Mouse (Mus musculus): ENCODE results near the gene 2510009E07Rik. TPM values are rescaled to one million over a fixed set of nuclear protein-coding genes. Genes with fewer than 3 reads are reported as not detected.

Gene 2510009E07Rik
- total and polyA plus RNA-seq, 3 experiments: not detected

DNA sequence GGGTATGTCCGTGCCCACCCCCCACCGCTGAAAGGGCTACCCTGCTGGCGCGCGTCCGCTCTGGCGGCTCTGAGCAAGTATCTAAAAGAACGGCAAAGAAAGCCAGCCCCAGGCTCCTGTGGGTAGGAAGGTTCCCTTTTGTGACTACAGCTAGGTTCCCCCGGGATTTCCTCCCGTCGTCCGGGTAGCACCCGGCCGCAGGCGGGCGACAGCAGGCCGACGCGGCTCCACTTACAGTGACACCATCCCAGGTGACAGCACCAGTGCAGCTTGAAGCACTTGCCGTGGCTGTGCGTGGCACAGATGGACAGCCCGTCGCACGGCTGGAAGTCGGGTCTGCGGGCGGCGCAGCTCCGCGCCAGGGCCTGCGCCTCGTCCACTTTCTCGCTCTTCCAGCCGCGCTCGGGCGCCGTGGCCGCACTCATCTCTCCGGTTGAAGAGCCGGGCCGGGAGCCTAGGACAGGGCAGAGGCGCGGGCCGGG, 443 bp downstream of the 2510009E07Rik start:
- no peak overlapping the region for H3K9ac ChIP-seq (ENCODE audit: insufficient read depth, low read depth)
- in situ Hi-C loops (cut with MboI; ENCODE audit: low pct_ligation_motif_present, low pct_unique_long_range_greater_than_20kb, low sequenced_read_pairs): no loop called here
- TF ChIP-seq CTCF (conservative IDR thresholded peaks at IDR 0.05 in 1 of 2, IDR thresholded peaks at IDR 0.05 in 1 of 2; ENCODE audit: low read depth in 2 of 2, low read length in 2 of 2): no peak
- no peaks in the 10 kb centered on the region for H3K27me3 ChIP-seq (replicated peaks)
- no peak overlapping the region for H3K4me2 ChIP-seq (ENCODE audit: insufficient read depth, low read depth, poor library complexity, severe bottlenecking)
- H3K36me3 ChIP-seq (replicated peaks in 1 of 2; ENCODE audit: control insufficient read depth in 1 of 2, insufficient read depth in 1 of 2, low read length in 1 of 2): no peaks in the 10 kb centered on the region
- peaks cover 6 to 18% of the 10 kb centered on the region in 2 experiments; a peak in 3 of 4 replicates for H3K4me1 ChIP-seq (ENCODE audit: control insufficient read depth in 1 of 2, insufficient read depth in 2 of 2)
- DNase-seq (ENCODE audit: extremely low read depth): peak; percentile 58
- peak overlapping the region in 1 of 3 experiments; percentile 2 for H3K4me3 ChIP-seq (replicated peaks in 1 of 3; ENCODE audit: low read depth in 2 of 3, low read length in 2 of 3, poor library complexity in 1 of 3)
- no peak overlapping the region for H3K27ac ChIP-seq (ENCODE audit: insufficient read depth, low read depth)
- H3K79me2 ChIP-seq (replicated peaks; ENCODE audit: control insufficient read depth, extremely low read depth, insufficient read depth, poor library complexity, severe bottlenecking): no peaks in the 10 kb centered on the region
- H3K9me3 ChIP-seq (replicated peaks; ENCODE audit: low read length): peaks cover 9% of the 10 kb centered on the region
- dilution Hi-C loops (cut with MboI; ENCODE audit: extremely low pct_ligation_motif_present, extremely low pct_unique_long_range_greater_than_20kb, low sequenced_read_pairs): no loop called here

DNA sequence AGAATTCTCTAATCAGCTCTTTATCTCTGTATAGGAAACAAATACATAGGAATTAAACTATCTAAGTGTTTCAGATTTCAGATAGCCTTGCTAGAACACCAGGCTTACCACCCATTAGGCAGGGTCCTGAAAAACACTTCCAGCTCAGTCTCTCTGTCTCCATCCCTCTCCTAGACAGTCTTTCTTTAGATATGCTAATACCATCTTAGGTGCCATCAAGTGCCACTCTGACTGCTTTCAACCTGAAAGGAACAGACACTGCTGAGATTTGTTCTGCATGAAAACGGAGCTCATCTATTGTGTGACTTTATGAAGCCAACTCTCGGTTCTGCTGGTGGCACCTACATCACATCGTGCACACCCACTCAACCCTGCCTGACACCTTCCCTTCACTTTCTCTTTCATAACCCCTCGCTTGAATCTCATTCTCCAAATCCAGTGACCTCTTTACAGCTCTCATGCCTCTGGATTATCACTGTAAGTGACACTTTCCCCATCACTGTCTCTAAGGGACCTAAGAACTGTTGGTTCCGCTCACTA, 4.2 kb downstream of the 2510009E07Rik start:
- TF ChIP-seq POLR2A (IDR thresholded peaks at IDR 0.05; ENCODE audit: low read depth, low read length) (no peak), MEF2A (IDR thresholded peaks at IDR 0.05; ENCODE audit: borderline replicate concordance, low read depth, low read length) (no peak), MXI1 (IDR thresholded peaks at IDR 0.05; ENCODE audit: low read depth, low read length) (no peak), SIN3A (IDR thresholded peaks at IDR 0.05; ENCODE audit: low read length) (no peak)
- H3K36me3 ChIP-seq (replicated peaks in 1 of 2; ENCODE audit: control insufficient read depth in 1 of 2, insufficient read depth in 1 of 2, low read length in 1 of 2): no peaks in the 10 kb centered on the region
- H3K4me3 ChIP-seq (replicated peaks in 1 of 3; ENCODE audit: low read depth in 2 of 3, low read length in 2 of 3, poor library complexity in 1 of 3): peak overlapping the region in 1 of 3 experiments; percentile 13
- no peak for DNase-seq (ENCODE audit: extremely low read depth)
- in situ Hi-C loops (cut with MboI; ENCODE audit: low pct_ligation_motif_present, low pct_unique_long_range_greater_than_20kb, low sequenced_read_pairs): no loop called here
- no peak overlapping the region for H3K27ac ChIP-seq (ENCODE audit: insufficient read depth, low read depth)
- no peaks in the 10 kb centered on the region for H3K27me3 ChIP-seq (replicated peaks)
- H3K9me3 ChIP-seq (replicated peaks; ENCODE audit: low read length): peaks cover 9% of the 10 kb centered on the region
- peaks cover 7 to 11% of the 10 kb centered on the region in 2 experiments; a peak in 3 of 4 replicates for H3K4me1 ChIP-seq (ENCODE audit: control insufficient read depth in 1 of 2, insufficient read depth in 2 of 2)
- no peak overlapping the region for H3K9ac ChIP-seq (ENCODE audit: insufficient read depth, low read depth)
- peak overlapping the region; percentile 33; the same call in 1 of the 2 replicates for H3K4me2 ChIP-seq (ENCODE audit: insufficient read depth, low read depth, poor library complexity, severe bottlenecking)
- dilution Hi-C loops (cut with MboI; ENCODE audit: extremely low pct_ligation_motif_present, extremely low pct_unique_long_range_greater_than_20kb, low sequenced_read_pairs): no loop called here
- H3K79me2 ChIP-seq (replicated peaks; ENCODE audit: control insufficient read depth, extremely low read depth, insufficient read depth, poor library complexity, severe bottlenecking): no peaks in the 10 kb centered on the region

GRCm38 (mm10) chr16:21689141-21689540, 5.3 kb downstream of the 2510009E07Rik start:
- no peak for DNase-seq (ENCODE audit: extremely low read depth)
- Histone ChIP-seq H3K4me2 (ENCODE audit: insufficient read depth, low read depth, poor library complexity, severe bottlenecking) (no peak overlapping the region), H3K27ac (ENCODE audit: insufficient read depth, low read depth) (no peak overlapping the region), H3K36me3 (replicated peaks in 1 of 2; ENCODE audit: control insufficient read depth in 1 of 2, insufficient read depth in 1 of 2, low read length in 1 of 2) (no peaks in the 10 kb centered on the region), H3K79me2 (replicated peaks; ENCODE audit: control insufficient read depth, extremely low read depth, insufficient read depth, poor library complexity, severe bottlenecking) (no peaks in the 10 kb centered on the region), H3K4me1 (ENCODE audit: control insufficient read depth in 1 of 2, insufficient read depth in 2 of 2) (peaks cover 7 to 11% of the 10 kb centered on the region in 2 experiments; a peak in 3 of 4 replicates), H3K9me3 (replicated peaks; ENCODE audit: low read length) (peaks cover 2% of the 10 kb centered on the region), H3K4me3 (replicated peaks in 1 of 3; ENCODE audit: low read depth in 2 of 3, low read length in 2 of 3, poor library complexity in 1 of 3) (no peak overlapping the region), H3K9ac (ENCODE audit: insufficient read depth, low read depth) (no peak overlapping the region), H3K27me3 (replicated peaks) (no peaks in the 10 kb centered on the region)
- in situ Hi-C loops (cut with MboI; ENCODE audit: low pct_ligation_motif_present, low pct_unique_long_range_greater_than_20kb, low sequenced_read_pairs): no loop called here
- TF ChIP-seq HCFC1 (IDR thresholded peaks at IDR 0.05; ENCODE audit: low read depth, low read length) (no peak), ETS1 (conservative IDR thresholded peaks at IDR 0.05; ENCODE audit: low read depth, low read length) (no peak), TCF12 (IDR thresholded peaks at IDR 0.05; ENCODE audit: low read depth, low read length) (no peak), JUN (IDR thresholded peaks at IDR 0.05; ENCODE audit: insufficient read depth, low read depth, low read length) (no peak), ZMIZ1 (IDR thresholded peaks at IDR 0.05; ENCODE audit: low read depth, low read length) (no peak), MAFK (IDR thresholded peaks at IDR 0.05; ENCODE audit: insufficient replicate concordance, low read length) (no peak), CHD2 (IDR thresholded peaks at IDR 0.05; ENCODE audit: low read length) (no peak), NELFE (IDR thresholded peaks at IDR 0.05; ENCODE audit: low read depth, low read length) (no peak), MEF2A (IDR thresholded peaks at IDR 0.05; ENCODE audit: borderline replicate concordance, low read depth, low read length) (no peak), SIN3A (IDR thresholded peaks at IDR 0.05; ENCODE audit: low read length) (no peak), MAZ (IDR thresholded peaks at IDR 0.05; ENCODE audit: low read depth, low read length) (no peak), EP300 (IDR thresholded peaks at IDR 0.05; ENCODE audit: low read length) (no peak; the same call in 1 of the 2 replicates)
- dilution Hi-C loops (cut with MboI; ENCODE audit: extremely low pct_ligation_motif_present, extremely low pct_unique_long_range_greater_than_20kb, low sequenced_read_pairs): no loop called here
